Mouse (Mus musculus): ENCODE data around the gene Necab3. TPM values are rescaled to one million over a fixed set of nuclear protein-coding genes. Genes with fewer than 3 reads are reported as not detected.
A peak's percentile ranks its signal among the peaks of the same experiment; 100 is the strongest.

Necab3 gene
- polyA plus RNA-seq, 1 experiment, result 14.8 TPM

DNA sequence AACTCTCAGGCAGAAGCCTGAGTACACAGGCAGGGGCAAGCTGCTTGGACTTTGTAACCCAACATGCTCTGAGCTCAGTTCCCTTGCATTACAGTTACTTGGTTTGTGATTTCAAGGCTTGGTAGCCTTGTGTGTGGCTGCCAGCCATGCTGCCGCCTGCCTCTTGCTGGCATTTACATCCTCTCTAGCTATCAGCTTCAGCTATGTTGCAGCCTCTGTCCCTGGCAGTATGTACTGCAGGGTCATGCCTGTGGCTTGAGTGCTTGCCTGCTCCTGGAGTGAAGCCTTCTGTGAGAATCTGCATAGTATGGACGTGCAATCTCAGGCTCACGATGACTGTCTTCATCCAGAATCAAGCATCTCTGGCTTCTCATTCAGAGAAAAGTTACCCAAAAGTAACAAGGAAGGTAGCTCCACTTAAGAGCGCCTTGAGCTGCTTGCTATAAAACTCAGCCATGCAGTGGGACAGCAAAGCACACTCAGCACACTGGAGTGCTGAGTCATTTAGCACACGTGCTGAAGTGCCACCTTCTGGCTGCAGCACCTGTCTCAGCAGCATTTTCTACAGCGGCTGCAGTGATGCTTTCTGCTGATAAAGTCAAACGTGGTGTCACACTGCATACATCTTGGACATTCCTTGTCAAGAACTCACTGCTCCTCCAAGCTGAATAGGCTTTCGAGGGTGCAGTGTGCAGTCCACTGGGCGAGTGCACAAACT, 51.0 kb downstream of the Necab3 start:
- 72% methylated on average over 9 of the region's 9 CpGs for WGBS
- H3K27me3 ChIP-seq (ENCODE audit: control insufficient read depth, insufficient read depth, low read length), result no peaks in the 10 kb centered on the region
- peak; percentile 6 for DNase-seq
- no peaks in the 10 kb centered on the region for H3K4me1 ChIP-seq (replicated peaks; ENCODE audit: control insufficient read depth, insufficient read depth, low read length)
- TF ChIP-seq POLR2A (IDR thresholded peaks at IDR 0.05; ENCODE audit: control insufficient read depth, extremely low read depth, insufficient read depth, low read length, poor library complexity), result no peak
- no peak overlapping the region for H3K27ac ChIP-seq (ENCODE audit: control insufficient read depth, insufficient read depth, low read length)
- H3K4me3 ChIP-seq (ENCODE audit: control insufficient read depth, insufficient read depth, low read length), result no peak overlapping the region
- peaks cover 25% of the 10 kb centered on the region; the same call in 1 of the 2 replicates for H3K36me3 ChIP-seq (ENCODE audit: control insufficient read depth, insufficient read depth, low read length)

DNA sequence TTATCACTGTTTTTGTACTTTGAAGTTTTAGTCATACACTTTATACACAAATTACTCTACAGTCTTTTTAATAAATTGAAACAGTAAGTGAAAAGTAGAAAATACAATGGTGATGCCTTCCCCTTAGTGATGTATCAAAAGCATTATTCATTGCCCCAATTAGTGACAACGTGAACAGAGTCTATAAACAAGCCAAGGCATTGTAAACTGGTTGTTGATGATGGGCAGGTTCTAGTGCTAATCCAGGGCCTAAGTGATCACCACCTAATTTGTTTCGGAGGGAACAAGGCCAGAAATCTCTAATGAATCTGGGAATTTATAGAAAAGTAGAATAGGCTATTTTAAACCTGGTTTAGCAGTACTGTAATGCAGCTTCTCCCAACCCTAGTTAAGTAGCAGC, 51.6 kb downstream of the Necab3 start:
- H3K27ac ChIP-seq (ENCODE audit: control insufficient read depth, insufficient read depth, low read length), result no peak overlapping the region
- DNase-seq, result no peak
- no peaks in the 10 kb centered on the region for H3K4me1 ChIP-seq (replicated peaks; ENCODE audit: control insufficient read depth, insufficient read depth, low read length)
- no peak for TF ChIP-seq POLR2A (IDR thresholded peaks at IDR 0.05; ENCODE audit: control insufficient read depth, extremely low read depth, insufficient read depth, low read length, poor library complexity)
- TF ChIP-seq CTCF (IDR thresholded peaks at IDR 0.05; ENCODE audit: borderline replicate concordance, control insufficient read depth, extremely low read depth, insufficient read depth, low read length, poor library complexity), result no peak
- no peak overlapping the region for H3K4me3 ChIP-seq (ENCODE audit: control insufficient read depth, insufficient read depth, low read length)
- 96% methylated on average over 2 of the region's 2 CpGs for WGBS
- H3K27me3 ChIP-seq (ENCODE audit: control insufficient read depth, insufficient read depth, low read length), result no peaks in the 10 kb centered on the region
- peaks cover 25% of the 10 kb centered on the region; the same call in 1 of the 2 replicates for H3K36me3 ChIP-seq (ENCODE audit: control insufficient read depth, insufficient read depth, low read length)

DNA sequence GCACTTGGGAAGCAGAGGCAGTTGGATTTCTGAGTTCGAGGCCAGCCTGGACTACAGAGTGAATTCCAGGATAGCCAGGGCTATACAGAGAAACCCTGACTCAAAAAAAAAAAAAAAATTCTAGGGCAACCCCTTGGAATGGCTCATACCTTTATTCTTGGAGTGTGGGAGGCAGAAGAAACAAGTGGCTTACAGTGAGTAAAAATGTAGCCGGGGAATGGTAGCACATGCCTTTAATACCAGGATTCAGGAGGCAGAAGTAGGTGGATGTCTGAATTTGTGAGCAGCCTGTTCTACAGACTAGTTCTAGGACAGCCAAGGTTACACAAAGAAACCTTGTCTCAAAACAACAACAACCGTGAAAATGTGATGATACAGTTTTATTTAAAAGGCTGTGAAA, 57.9 kb downstream of the Necab3 start:
- Histone ChIP-seq H3K27ac (ENCODE audit: control insufficient read depth, insufficient read depth, low read length) (no peak overlapping the region), H3K4me1 (replicated peaks; ENCODE audit: control insufficient read depth, insufficient read depth, low read length) (no peaks in the 10 kb centered on the region), H3K36me3 (ENCODE audit: control insufficient read depth, insufficient read depth, low read length) (peaks cover 16% of the 10 kb centered on the region), H3K27me3 (ENCODE audit: control insufficient read depth, insufficient read depth, low read length) (no peaks in the 10 kb centered on the region), H3K4me3 (ENCODE audit: control insufficient read depth, insufficient read depth, low read length) (no peak overlapping the region)
- 97% methylated on average over 3 of the region's 3 CpGs for WGBS
- TF ChIP-seq CTCF (IDR thresholded peaks at IDR 0.05; ENCODE audit: borderline replicate concordance, control insufficient read depth, extremely low read depth, insufficient read depth, low read length, poor library complexity), result no peak
- TF ChIP-seq POLR2A (IDR thresholded peaks at IDR 0.05; ENCODE audit: control insufficient read depth, extremely low read depth, insufficient read depth, low read length, poor library complexity), result no peak
- no peak for DNase-seq

DNA sequence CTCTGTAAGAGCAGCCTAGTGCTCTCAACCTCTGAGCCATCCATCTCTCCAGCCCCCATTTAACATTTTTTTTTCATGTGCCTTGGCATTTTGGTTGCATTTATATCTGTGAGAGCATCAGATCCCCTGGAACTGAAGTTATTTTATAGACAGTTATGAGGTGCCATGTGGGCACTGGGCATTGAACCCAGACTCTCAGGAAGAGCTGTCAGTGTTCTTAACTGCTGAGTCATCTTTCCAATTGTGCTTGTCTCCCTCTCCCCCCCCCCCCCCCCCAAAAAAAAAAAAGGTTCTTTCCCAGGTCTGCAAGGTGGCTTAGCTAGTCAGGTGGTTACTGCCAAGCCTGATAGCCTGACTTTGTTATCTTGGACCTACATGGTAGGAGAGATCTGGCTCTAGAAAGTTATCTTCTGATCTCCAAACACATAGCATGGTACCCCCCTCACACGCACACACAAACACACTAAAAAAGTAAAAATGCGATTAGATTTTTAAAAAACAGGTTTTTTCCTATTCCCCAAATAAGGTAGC, 58.9 kb downstream of the Necab3 start:
- no peak overlapping the region for H3K27ac ChIP-seq (ENCODE audit: control insufficient read depth, insufficient read depth, low read length)
- DNase-seq, result no peak
- H3K4me3 ChIP-seq (ENCODE audit: control insufficient read depth, insufficient read depth, low read length), result no peak overlapping the region
- TF ChIP-seq CTCF (IDR thresholded peaks at IDR 0.05; ENCODE audit: borderline replicate concordance, control insufficient read depth, extremely low read depth, insufficient read depth, low read length, poor library complexity), result no peak
- no peak for TF ChIP-seq POLR2A (IDR thresholded peaks at IDR 0.05; ENCODE audit: control insufficient read depth, extremely low read depth, insufficient read depth, low read length, poor library complexity)
- WGBS, result 99% methylated on average over 2 of the region's 2 CpGs
- no peaks in the 10 kb centered on the region for H3K27me3 ChIP-seq (ENCODE audit: control insufficient read depth, insufficient read depth, low read length)
- no peaks in the 10 kb centered on the region for H3K4me1 ChIP-seq (replicated peaks; ENCODE audit: control insufficient read depth, insufficient read depth, low read length)
- H3K36me3 ChIP-seq (ENCODE audit: control insufficient read depth, insufficient read depth, low read length), result peaks cover 10% of the 10 kb centered on the region

DNA sequence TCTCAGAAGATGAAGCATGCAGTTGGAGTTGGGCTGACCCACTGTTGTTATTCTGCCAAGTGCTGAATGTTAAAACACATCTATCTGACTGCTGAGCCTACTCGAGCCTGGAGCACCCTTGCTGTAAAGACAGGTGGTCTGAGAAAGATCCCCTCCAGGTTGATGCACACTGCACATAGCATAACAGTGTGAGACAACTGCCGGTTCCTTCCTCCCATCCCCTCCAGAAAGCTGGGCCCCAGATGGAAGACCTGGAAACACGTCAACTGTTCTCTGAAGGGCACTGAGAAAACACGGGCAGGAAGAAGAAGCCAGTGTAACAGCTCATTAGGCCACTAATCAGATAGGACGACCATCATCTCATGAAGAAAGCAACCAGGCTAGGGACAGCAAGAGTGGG, 60.1 kb downstream of the Necab3 start:
- WGBS, result 92% methylated on average over 5 of the region's 5 CpGs
- TF ChIP-seq CTCF (IDR thresholded peaks at IDR 0.05; ENCODE audit: borderline replicate concordance, control insufficient read depth, extremely low read depth, insufficient read depth, low read length, poor library complexity) (no peak), POLR2A (IDR thresholded peaks at IDR 0.05; ENCODE audit: control insufficient read depth, extremely low read depth, insufficient read depth, low read length, poor library complexity) (no peak)
- Histone ChIP-seq H3K4me1 (replicated peaks; ENCODE audit: control insufficient read depth, insufficient read depth, low read length) (no peaks in the 10 kb centered on the region), H3K36me3 (ENCODE audit: control insufficient read depth, insufficient read depth, low read length) (peaks cover 5% of the 10 kb centered on the region), H3K27ac (ENCODE audit: control insufficient read depth, insufficient read depth, low read length) (no peak overlapping the region), H3K4me3 (ENCODE audit: control insufficient read depth, insufficient read depth, low read length) (no peak overlapping the region), H3K27me3 (ENCODE audit: control insufficient read depth, insufficient read depth, low read length) (no peaks in the 10 kb centered on the region)
- no peak for DNase-seq

DNA sequence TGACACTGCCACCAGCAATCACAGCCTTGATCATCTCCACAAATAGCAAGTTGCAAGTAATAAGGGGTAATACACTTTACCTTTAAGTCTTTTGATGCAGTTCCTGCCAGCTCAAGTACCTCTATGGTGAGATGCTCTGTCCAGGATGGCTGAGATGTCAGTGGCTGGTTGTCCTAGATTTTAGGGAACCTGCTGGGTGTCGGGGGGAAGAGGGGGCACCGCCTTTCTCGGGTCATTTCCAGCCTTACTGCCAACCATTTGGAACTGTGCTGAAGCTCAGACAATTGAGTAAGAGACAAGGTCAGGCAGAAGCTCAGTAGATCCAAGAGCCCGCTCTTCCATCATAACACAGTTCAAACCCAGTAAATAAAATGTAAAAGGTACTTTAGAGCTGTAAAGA, 63.7 kb downstream of the Necab3 start:
- 95% methylated on average over 4 of the region's 4 CpGs for WGBS
- Histone ChIP-seq H3K4me1 (replicated peaks; ENCODE audit: control insufficient read depth, insufficient read depth, low read length) (no peaks in the 10 kb centered on the region), H3K36me3 (ENCODE audit: control insufficient read depth, insufficient read depth, low read length) (no peaks in the 10 kb centered on the region), H3K27ac (ENCODE audit: control insufficient read depth, insufficient read depth, low read length) (no peak overlapping the region), H3K27me3 (ENCODE audit: control insufficient read depth, insufficient read depth, low read length) (no peaks in the 10 kb centered on the region), H3K4me3 (ENCODE audit: control insufficient read depth, insufficient read depth, low read length) (no peak overlapping the region)
- DNase-seq, result no peak
- TF ChIP-seq POLR2A (IDR thresholded peaks at IDR 0.05; ENCODE audit: control insufficient read depth, extremely low read depth, insufficient read depth, low read length, poor library complexity), result no peak
- no peak for TF ChIP-seq CTCF (IDR thresholded peaks at IDR 0.05; ENCODE audit: borderline replicate concordance, control insufficient read depth, extremely low read depth, insufficient read depth, low read length, poor library complexity)

Other genes with a start within 250 kb of the Necab3 start
- 14.2 and 16.3 TPM in 2 replicates for gene Cdk5rap1, start 185.9 kb downstream of the Necab3 start, polyA plus RNA-seq (2012; rRNA removed)
- gene Snta1, start 150.8 kb downstream of the Necab3 start, polyA plus RNA-seq (2012; rRNA removed), result 5.8 and 9.6 TPM in 2 replicates
- gene Cbfa2t2, start 122.4 kb downstream of the Necab3 start, polyA plus RNA-seq (2012; rRNA removed), result 27.6 and 30.1 TPM in 2 replicates
- 2.0 and 3.3 TPM in 2 replicates for gene 1700003F12Rik, start 11.8 kb downstream of the Necab3 start, polyA plus RNA-seq (2012; rRNA removed)
- 0.11 and 0.47 TPM in 2 replicates for gene Actl10, start 7.1 kb downstream of the Necab3 start, polyA plus RNA-seq (2012; rRNA removed)
- gene E2f1, start 11.0 kb upstream of the Necab3 start, polyA plus RNA-seq (2012; rRNA removed), result 34.0 and 50.3 TPM in 2 replicates
- gene Pxmp4, start 44.8 kb upstream of the Necab3 start, polyA plus RNA-seq (2012; rRNA removed), result 70.7 and 71.7 TPM in 2 replicates
- 10.6 and 10.8 TPM in 2 replicates for gene Zfp341, start 54.4 kb upstream of the Necab3 start, polyA plus RNA-seq (2012; rRNA removed)
- 1.5 and 1.7 TPM in 2 replicates for gene 4930519P11Rik, start 54.5 kb upstream of the Necab3 start, polyA plus RNA-seq (2012; rRNA removed)
- gene Chmp4b, start 92.8 kb upstream of the Necab3 start, polyA plus RNA-seq (2012; rRNA removed), result 81.3 and 83.8 TPM in 2 replicates
- not detected in 2 replicates for gene Gm14214, start 211.1 kb upstream of the Necab3 start, polyA plus RNA-seq (2012; rRNA removed)
- 437 and 554 TPM in 2 replicates for gene Raly, start 232.2 kb upstream of the Necab3 start, polyA plus RNA-seq (2012; rRNA removed)
- gene a, start 232.5 kb upstream of the Necab3 start, polyA plus RNA-seq (2012; rRNA removed), result 4.7 and 5.0 TPM in 2 replicates

Data from thymus, adult 2 months (tissue).